Mouse (Mus musculus) lung, postnatal 0 days (tissue): ENCODE measurements at regions not wholly inside any gene's neighbourhood (a gene's known extent, or its start where the extent isn't known, plus 50 kb on each side); places are given as distances from the start of the nearest gene placed in this dataset.

Source experiments
- ATAC-seq: fragments of 200-750 bp; cut with Nextera tagmentation; 2 replicates; pipeline ENCODE4 v1.8.0; 2017; ENCODE audit warnings: moderate library complexity
- DNase-seq: peaks from one replicate; pipeline ENCODE4 v3.0.0-alpha.2; 2016; ENCODE audit warnings: low spot score
- H3K27ac ChIP-seq: fragments of 300-500 bp; sonication (generic); 2 replicates; pipeline ENCODE4 v1.5.1; 2014; ENCODE audit warnings: antibody characterized with exemption, mild to moderate bottlenecking, low read length, mixed read lengths
- H3K27me3 ChIP-seq: fragments of 300-500 bp; sonication (generic); replicated peaks from 2 replicates; pipeline ENCODE4 v1.6.1; 2014; ENCODE audit warnings: low read length, mixed read lengths; ENCODE audit not compliant: insufficient read depth
- H3K36me3 ChIP-seq: fragments of 300-500 bp; sonication (generic); 2 replicates; pipeline ENCODE4 v1.6.1; 2014; ENCODE audit warnings: low read length, mixed read lengths; ENCODE audit not compliant: insufficient read depth
- H3K4me1 ChIP-seq: fragments of 300-500 bp; sonication (generic); 2 replicates; pipeline ENCODE4 v1.6.1; 2014; ENCODE audit warnings: antibody characterized with exemption, low read depth, low read length, mixed read lengths; ENCODE audit not compliant: insufficient read depth
- H3K4me2 ChIP-seq: fragments of 300-500 bp; sonication (generic); replicated peaks from 2 replicates; pipeline ENCODE4 v1.6.1; 2014; ENCODE audit warnings: low read depth, mild to moderate bottlenecking, low read length, moderate library complexity, mixed read lengths
- H3K4me3 ChIP-seq: fragments of 300-500 bp; sonication (generic); 2 replicates; pipeline ENCODE4 v1.5.1; 2014; ENCODE audit warnings: low read depth, low read length
- H3K9ac ChIP-seq: fragments of 300-500 bp; sonication (generic); replicated peaks from 2 replicates; pipeline ENCODE4 v1.6.1; 2014; ENCODE audit warnings: low read depth, mild to moderate bottlenecking
- H3K9me3 ChIP-seq: fragments of 300-500 bp; sonication (generic); 2 replicates; pipeline ENCODE4 v1.6.1; 2016; ENCODE audit warnings: low read length, mixed read lengths
- CTCF ChIP-seq: IDR thresholded peaks from 2 replicates; pipeline ENCODE4 v1.5.1; 2016; ENCODE audit warnings: antibody characterized with exemption, mild to moderate bottlenecking
- EP300 ChIP-seq: IDR thresholded peaks from 2 replicates; pipeline ENCODE4 v1.6.1; 2016; ENCODE audit warnings: antibody characterized with exemption, mild to moderate bottlenecking, control low read depth
- WGBS: fragments of 180-500 bp; shearing (Covaris S2); extraction: QIAGEN DNeasy Blood & Tissue Kit; methylation state at CpG from one replicate; pipeline ENCODE4 v1.1.7; 2014; 5-methylcytosine and 5-hydroxymethylcytosine counted together

GRCm38 (mm10) chr16:57929151-57929764 is 174.7 kb upstream of the Col8a1 start:
- no peaks in the 10 kb centered on the region for H3K36me3 ChIP-seq
- no peak overlapping the region for H3K9ac ChIP-seq
- no peak overlapping the region for H3K27ac ChIP-seq
- H3K27me3 ChIP-seq = no peaks in the 10 kb centered on the region
- TF ChIP-seq EP300 (no peak), CTCF (no peak)
- DNase-seq (no peak), ATAC-seq (no peak)
- H3K4me2 ChIP-seq = no peak overlapping the region
- no peaks in the 10 kb centered on the region for H3K9me3 ChIP-seq
- no peak overlapping the region for H3K4me3 ChIP-seq
- WGBS = 64% methylated on average over 12 of the region's 12 CpGs
- H3K4me1 ChIP-seq = no peaks in the 10 kb centered on the region

DNA sequence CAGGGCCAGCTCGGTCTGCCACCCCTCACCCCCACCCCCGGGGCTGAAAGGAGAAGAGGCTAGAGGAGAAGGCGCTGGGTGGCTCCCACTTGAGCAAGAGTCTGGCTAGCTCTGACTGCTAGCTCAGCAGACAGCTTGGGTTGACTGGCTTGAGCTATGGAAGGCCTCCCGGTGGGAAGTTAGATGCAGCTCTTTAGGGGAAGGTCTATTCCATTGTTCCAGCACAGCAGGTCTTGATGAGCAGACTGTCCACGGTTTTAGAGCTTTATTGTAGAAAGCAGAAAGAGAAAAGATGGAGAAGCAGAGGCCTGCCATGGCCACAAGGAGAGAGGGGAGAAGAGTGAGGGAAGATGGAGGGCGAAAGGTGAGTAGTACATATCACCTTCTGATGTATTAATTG is 190.9 kb upstream of the Col8a1 start:
- Histone ChIP-seq H3K27ac (no peak overlapping the region), H3K4me1 (no peaks in the 10 kb centered on the region), H3K4me3 (no peak overlapping the region), H3K9ac (no peak overlapping the region), H3K4me2 (no peak overlapping the region), H3K9me3 (no peaks in the 10 kb centered on the region), H3K27me3 (no peaks in the 10 kb centered on the region), H3K36me3 (no peaks in the 10 kb centered on the region)
- TF ChIP-seq EP300 (no peak), CTCF (no peak)
- 54% methylated on average over 6 of the region's 6 CpGs for WGBS
- ATAC-seq = no peak
- DNase-seq = no peak

GRCm38 (mm10) chr16:57947309-57947708 is 192.8 kb upstream of the Col8a1 start:
- ATAC-seq = no peak
- no peak overlapping the region for H3K4me2 ChIP-seq
- H3K27ac ChIP-seq = no peak overlapping the region
- no peak for DNase-seq
- WGBS = 39% methylated on average over 3 of the region's 3 CpGs
- H3K27me3 ChIP-seq = no peaks in the 10 kb centered on the region
- no peak overlapping the region for H3K9ac ChIP-seq
- H3K4me1 ChIP-seq = no peaks in the 10 kb centered on the region
- no peak for TF ChIP-seq CTCF
- no peak for TF ChIP-seq EP300
- no peaks in the 10 kb centered on the region for H3K9me3 ChIP-seq
- H3K4me3 ChIP-seq = no peak overlapping the region
- H3K36me3 ChIP-seq = no peaks in the 10 kb centered on the region

DNA sequence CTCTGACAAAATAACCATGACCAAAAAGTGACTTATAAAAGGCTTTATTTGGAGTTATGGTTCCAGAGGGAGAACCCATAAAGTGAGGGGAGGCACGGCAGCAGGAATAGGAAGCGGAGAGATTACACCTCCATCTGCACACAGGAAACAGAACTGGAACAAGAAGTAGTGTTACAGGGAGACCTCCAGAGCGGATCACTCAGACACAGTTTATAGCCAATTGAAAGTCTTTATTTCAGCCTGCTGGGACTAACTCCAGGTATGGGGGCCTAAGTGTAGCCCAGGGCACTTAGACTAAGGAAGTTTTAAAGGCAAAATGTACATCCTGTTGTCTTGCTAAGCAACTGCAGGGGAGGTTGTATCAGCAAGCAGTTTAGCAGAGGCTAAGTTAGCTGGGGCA is 195.1 kb upstream of the Col8a1 start:
- H3K4me3 ChIP-seq = no peak overlapping the region
- H3K27ac ChIP-seq = no peak overlapping the region
- 83% methylated on average over 3 of the region's 3 CpGs for WGBS
- H3K9me3 ChIP-seq = no peaks in the 10 kb centered on the region
- DNase-seq (no peak), ATAC-seq (no peak)
- no peak overlapping the region for H3K4me2 ChIP-seq
- H3K27me3 ChIP-seq = no peaks in the 10 kb centered on the region
- TF ChIP-seq EP300 (no peak), CTCF (no peak)
- no peaks in the 10 kb centered on the region for H3K4me1 ChIP-seq
- H3K9ac ChIP-seq = no peak overlapping the region
- no peaks in the 10 kb centered on the region for H3K36me3 ChIP-seq

DNA sequence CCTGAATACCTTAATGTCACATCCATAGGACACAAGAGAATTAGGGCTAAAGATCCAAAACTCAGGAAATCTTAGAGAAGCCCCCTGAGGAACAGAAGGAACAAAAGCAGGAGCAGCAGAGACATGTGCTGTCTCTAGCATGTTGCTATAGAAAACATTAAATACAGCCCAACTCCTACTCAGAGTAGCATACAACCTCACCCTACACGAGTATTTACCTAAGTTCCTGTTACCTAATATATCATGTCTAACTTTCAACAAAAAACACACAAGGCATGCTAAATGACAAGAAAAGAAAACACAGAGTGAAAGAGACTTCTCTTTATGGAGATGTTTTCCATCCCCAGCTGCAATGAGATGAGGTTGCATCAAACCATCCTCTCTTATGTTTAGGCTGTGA is 216.4 kb upstream of the Col8a1 start:
- Histone ChIP-seq H3K36me3 (no peaks in the 10 kb centered on the region), H3K4me1 (no peaks in the 10 kb centered on the region), H3K4me2 (no peak overlapping the region), H3K9ac (no peak overlapping the region), H3K4me3 (no peak overlapping the region), H3K27ac (no peak overlapping the region), H3K27me3 (no peaks in the 10 kb centered on the region), H3K9me3 (no peaks in the 10 kb centered on the region)
- ATAC-seq (no peak), DNase-seq (no peak)
- WGBS = 27% methylated on average over 1 of the region's 1 CpGs
- TF ChIP-seq CTCF (no peak), EP300 (no peak)

- H3K27me3 ChIP-seq = no peaks in the 10 kb centered on the region
- TF ChIP-seq CTCF (no peak), EP300 (no peak)
- WGBS = 76% methylated on average over 5 of the region's 5 CpGs
- DNase-seq (no peak), ATAC-seq (no peak)
- H3K9ac ChIP-seq = no peak overlapping the region
- no peak overlapping the region for H3K4me2 ChIP-seq
- no peaks in the 10 kb centered on the region for H3K4me1 ChIP-seq
- H3K36me3 ChIP-seq = no peaks in the 10 kb centered on the region
- no peak overlapping the region for H3K27ac ChIP-seq
- no peaks in the 10 kb centered on the region for H3K9me3 ChIP-seq
- H3K4me3 ChIP-seq = no peak overlapping the region
Measured at GRCm38 (mm10) chr16:57984111-57984510, 229.6 kb upstream of the Col8a1 start.

DNA sequence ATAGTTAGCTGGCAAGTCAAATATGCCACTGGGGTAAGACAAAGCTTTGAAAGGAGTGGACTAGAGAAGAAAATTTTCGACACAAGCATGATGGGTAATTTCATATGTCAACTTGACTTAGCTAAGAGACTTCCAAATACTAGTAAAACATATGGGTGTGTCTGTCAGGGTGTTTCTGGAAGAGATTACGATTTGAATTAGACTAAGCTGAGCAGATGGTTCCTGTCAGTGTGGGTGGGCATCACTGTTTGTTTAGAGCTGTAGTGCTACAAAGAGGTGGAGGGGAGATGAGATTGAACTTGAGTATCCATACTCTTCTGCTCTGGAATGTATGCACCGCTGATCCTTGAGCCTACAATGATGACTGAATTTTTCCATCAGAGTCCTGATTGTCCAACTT is 251.2 kb upstream of the Col8a1 start:
- DNase-seq (no peak), ATAC-seq (no peak)
- Histone ChIP-seq H3K9me3 (no peaks in the 10 kb centered on the region), H3K4me2 (no peak overlapping the region), H3K4me1 (no peaks in the 10 kb centered on the region), H3K27me3 (no peaks in the 10 kb centered on the region), H3K9ac (no peak overlapping the region), H3K27ac (no peak overlapping the region), H3K4me3 (no peak overlapping the region), H3K36me3 (no peaks in the 10 kb centered on the region)
- TF ChIP-seq CTCF = no peak
- TF ChIP-seq EP300 = no peak
- WGBS = 52% methylated on average over 3 of the region's 3 CpGs
